20 mouse cellular contexts compared by ENCODE assay signal in genomic region chr11:3716662-3717061, GRCm38 (mm10).
DNase-seq lines count a peak whose midpoint lies in the region; ATAC-seq and TF ChIP-seq lines count a peak whose summit lies in the region.
"Had no signal": no experiment of that assay in that cellular context is flagged by ENCODE, and none has a peak within 500 bp of the region (broad histone marks: within the 10 kb centered on the region; RNA-seq: fewer than 3 reads in every experiment).

No protein-coding gene starts in this region.

- H3K9ac ChIP-seq in embryonic facial prominence, embryonic 14.5 days (ENCODE audit: low read depth, low read length) = no peak overlapping the region
- H3K9ac ChIP-seq in hindbrain, postnatal 0 days (replicated peaks; ENCODE audit: low read length) = no peak overlapping the region
- no peak overlapping the region for H3K9ac ChIP-seq in midbrain, postnatal 0 days (replicated peaks; ENCODE audit: low read length, poor library complexity, severe bottlenecking)
- H3K9ac ChIP-seq: embryonic facial prominence, embryonic 12.5 days; liver, embryonic 15.5 days had no signal

- DNase-seq in embryonic facial prominence, embryonic 14.5 days (ENCODE audit: low spot score) = peak; percentile 54
- DNase-seq in embryonic facial prominence, embryonic 10.5 days (ENCODE audit: low spot score) = no peak
- DNase-seq in hindbrain, postnatal 0 days (ENCODE audit: low spot score) = peak; percentile 45
- DNase-seq in hindbrain, embryonic 10.5 days (ENCODE audit: low spot score) = no peak
- peak; percentile 40 for DNase-seq in midbrain, postnatal 0 days (ENCODE audit: low spot score)
- no peak for DNase-seq in midbrain, embryonic 10.5 days (ENCODE audit: low spot score)
- DNase-seq in heart, adult 18-20 months = no peak
- DNase-seq: adrenal gland, adult 2 months; gastrocnemius, adult 2 months; heart, postnatal 4 days; kidney, postnatal 25 days; liver had no signal

- no peak for ATAC-seq in embryonic facial prominence, embryonic 14.5 days (ENCODE audit: low read depth)
- ATAC-seq in hindbrain, postnatal 0 days = no peak
- ATAC-seq in midbrain, postnatal 0 days (ENCODE audit: low FRiP score) = no peak
- ATAC-seq: intestine, postnatal 0 days; Patski had no signal

- no peak overlapping the region for H3K4me2 ChIP-seq in embryonic facial prominence, embryonic 14.5 days (ENCODE audit: low read depth, low read length)
- no peak overlapping the region for H3K4me2 ChIP-seq in hindbrain, postnatal 0 days (ENCODE audit: low read depth, low read length)
- H3K4me2 ChIP-seq in midbrain, postnatal 0 days (ENCODE audit: low read depth, low read length, poor library complexity, severe bottlenecking) = no peak overlapping the region
- H3K4me2 ChIP-seq: embryonic facial prominence, embryonic 12.5 days; liver, embryonic 15.5 days had no signal

- no peaks in the 10 kb centered on the region for H3K27me3 ChIP-seq in embryonic facial prominence, embryonic 14.5 days (replicated peaks; ENCODE audit: control insufficient read depth, insufficient read depth, low read length)
- no peaks in the 10 kb centered on the region for H3K27me3 ChIP-seq in embryonic facial prominence, embryonic 10.5 days (replicated peaks; ENCODE audit: low read depth, poor library complexity, severe bottlenecking)
- no peaks in the 10 kb centered on the region for H3K27me3 ChIP-seq in hindbrain, postnatal 0 days (ENCODE audit: insufficient read depth, low read length)
- no peaks in the 10 kb centered on the region for H3K27me3 ChIP-seq in hindbrain, embryonic 10.5 days (ENCODE audit: insufficient read depth, poor library complexity, severe bottlenecking)
- H3K27me3 ChIP-seq in midbrain, postnatal 0 days (ENCODE audit: insufficient read depth, low read length) = no peaks in the 10 kb centered on the region
- H3K27me3 ChIP-seq in midbrain, embryonic 10.5 days (ENCODE audit: low read depth, poor library complexity, severe bottlenecking) = no peaks in the 10 kb centered on the region
- H3K27me3 ChIP-seq: embryonic facial prominence, embryonic 12.5 days; liver, embryonic 15.5 days had no signal

- H3K4me1 ChIP-seq in embryonic facial prominence, embryonic 14.5 days (ENCODE audit: control insufficient read depth, insufficient read depth, low read length) = no peaks in the 10 kb centered on the region
- H3K4me1 ChIP-seq in embryonic facial prominence, embryonic 10.5 days = no peaks in the 10 kb centered on the region
- H3K4me1 ChIP-seq in hindbrain, postnatal 0 days (ENCODE audit: insufficient read depth, low read length) = no peaks in the 10 kb centered on the region
- peaks cover 3% of the 10 kb centered on the region; the same call in 1 of the 2 replicates for H3K4me1 ChIP-seq in hindbrain, embryonic 10.5 days (replicated peaks)
- H3K4me1 ChIP-seq in midbrain, postnatal 0 days (ENCODE audit: insufficient read depth, low read length) = no peaks in the 10 kb centered on the region
- peaks cover 6% of the 10 kb centered on the region for H3K4me1 ChIP-seq in midbrain, embryonic 10.5 days
- H3K4me1 ChIP-seq: embryonic facial prominence, embryonic 12.5 days; heart, embryonic 10.5 days; liver, embryonic 15.5 days had no signal

- no peak overlapping the region for H3K27ac ChIP-seq in embryonic facial prominence, embryonic 14.5 days (replicated peaks; ENCODE audit: low read depth, low read length)
- no peak overlapping the region for H3K27ac ChIP-seq in embryonic facial prominence, embryonic 10.5 days (replicated peaks)
- H3K27ac ChIP-seq in hindbrain, postnatal 0 days = no peak overlapping the region
- no peak overlapping the region for H3K27ac ChIP-seq in hindbrain, embryonic 10.5 days
- no peak overlapping the region for H3K27ac ChIP-seq in midbrain, postnatal 0 days (ENCODE audit: low read depth, low read length)
- no peak overlapping the region for H3K27ac ChIP-seq in midbrain, embryonic 10.5 days (replicated peaks)
- H3K27ac ChIP-seq: embryonic facial prominence, embryonic 12.5 days; gastrocnemius, adult 2 months; heart, embryonic 10.5 days; layer of hippocampus, adult 2 months; liver, embryonic 15.5 days; macrophage had no signal

- TF ChIP-seq CTCF in hindbrain, postnatal 0 days (IDR thresholded peaks at IDR 0.05; ENCODE audit: low read depth) = no peak
- TF ChIP-seq CTCF in midbrain, postnatal 0 days (IDR thresholded peaks at IDR 0.05) = no peak

- no peak overlapping the region for H3K4me3 ChIP-seq in embryonic facial prominence, embryonic 14.5 days (ENCODE audit: low read depth, low read length)
- H3K4me3 ChIP-seq in embryonic facial prominence, embryonic 10.5 days = no peak overlapping the region
- H3K4me3 ChIP-seq in hindbrain, postnatal 0 days (ENCODE audit: low read length) = no peak overlapping the region
- no peak overlapping the region for H3K4me3 ChIP-seq in hindbrain, embryonic 10.5 days
- H3K4me3 ChIP-seq in midbrain, postnatal 0 days (ENCODE audit: low read depth, low read length) = no peak overlapping the region
- no peak overlapping the region for H3K4me3 ChIP-seq in midbrain, embryonic 10.5 days
- H3K4me3 ChIP-seq: embryonic facial prominence, embryonic 12.5 days; erythroblast, embryonic 14.5 days; gastrocnemius, adult 2 months; heart, embryonic 10.5 days; layer of hippocampus, adult 2 months; liver, embryonic 15.5 days had no signal

- WGBS in embryonic facial prominence, embryonic 14.5 days = 56% methylated on average over 6 of the region's 6 CpGs
- 91% methylated on average over 6 of the region's 6 CpGs for WGBS in embryonic facial prominence, embryonic 10.5 days
- WGBS in hindbrain, postnatal 0 days = 50% methylated on average over 6 of the region's 6 CpGs
- WGBS in hindbrain, embryonic 10.5 days = 88% methylated on average over 6 of the region's 6 CpGs
- 78% methylated on average over 6 of the region's 6 CpGs for WGBS in midbrain, postnatal 0 days
- 92% methylated on average over 6 of the region's 6 CpGs for WGBS in midbrain, embryonic 10.5 days

- no peaks in the 10 kb centered on the region for H3K9me3 ChIP-seq in embryonic facial prominence, embryonic 14.5 days (ENCODE audit: control insufficient read depth, low read length)
- H3K9me3 ChIP-seq in embryonic facial prominence, embryonic 10.5 days = no peaks in the 10 kb centered on the region
- no peaks in the 10 kb centered on the region for H3K9me3 ChIP-seq in hindbrain, postnatal 0 days (ENCODE audit: low read length)
- H3K9me3 ChIP-seq in hindbrain, embryonic 10.5 days = 0 out of 2 replicates have a peak, but pooled peaks cover 2% of the 10 kb centered on the region
- no peaks in the 10 kb centered on the region for H3K9me3 ChIP-seq in midbrain, postnatal 0 days (ENCODE audit: low read length)
- H3K9me3 ChIP-seq in midbrain, embryonic 10.5 days (replicated peaks) = no peaks in the 10 kb centered on the region
- H3K9me3 ChIP-seq: embryonic facial prominence, embryonic 12.5 days; heart, embryonic 10.5 days; liver, embryonic 15.5 days had no signal

- H3K36me3 ChIP-seq in embryonic facial prominence, embryonic 14.5 days (ENCODE audit: control insufficient read depth, insufficient read depth, low read length) = no peaks in the 10 kb centered on the region
- H3K36me3 ChIP-seq in embryonic facial prominence, embryonic 10.5 days (replicated peaks) = no peaks in the 10 kb centered on the region
- peaks cover 5% of the 10 kb centered on the region; the same call in 1 of the 2 replicates for H3K36me3 ChIP-seq in hindbrain, postnatal 0 days (ENCODE audit: insufficient read depth, low read length)
- no peaks in the 10 kb centered on the region for H3K36me3 ChIP-seq in hindbrain, embryonic 10.5 days
- peaks cover 23% of the 10 kb centered on the region for H3K36me3 ChIP-seq in midbrain, postnatal 0 days (ENCODE audit: insufficient read depth, low read length)
- no peaks in the 10 kb centered on the region for H3K36me3 ChIP-seq in midbrain, embryonic 10.5 days
- H3K36me3 ChIP-seq: embryonic facial prominence, embryonic 12.5 days; heart, embryonic 10.5 days; liver, embryonic 15.5 days had no signal

Comparison
In these comparisons a context has a peak if more than half of its experiments do, and no peak if none do; other contexts are left out.
1. DNase-seq: peak in embryonic facial prominence, embryonic 14.5 days (single experiment), hindbrain, postnatal 0 days (single experiment) and midbrain, postnatal 0 days (single experiment); none in embryonic facial prominence, embryonic 10.5 days (single experiment), hindbrain, embryonic 10.5 days (single experiment), midbrain, embryonic 10.5 days (single experiment) and heart, adult 18-20 months (0 of 2).